Mouse (Mus musculus): ENCODE data around the gene Slc16a5. TPM values are rescaled to one million over a fixed set of nuclear protein-coding genes. Genes with fewer than 3 reads are reported as not detected.

Gene Slc16a5
- polyA plus RNA-seq, 1 experiment from 2014 or later = 0.34 TPM

- Histone ChIP-seq H3K9ac (ENCODE audit: low read depth, low read length) (peak overlapping the region; percentile 100), H3K4me2 (ENCODE audit: low read length) (peak overlapping the region; percentile 84), H3K4me3 (ENCODE audit: low read length) (peak overlapping the region; percentile 100), H3K36me3 (ENCODE audit: control insufficient read depth, insufficient read depth, low read length) (no peaks in the 10 kb centered on the region), H3K4me1 (ENCODE audit: control insufficient read depth, insufficient read depth, low read depth, low read length) (peaks cover 30% of the 10 kb centered on the region), H3K9me3 (ENCODE audit: control insufficient read depth, low read length) (no peaks in the 10 kb centered on the region), H3K27me3 (replicated peaks; ENCODE audit: control insufficient read depth, insufficient read depth, low read length) (no peaks in the 10 kb centered on the region), H3K27ac (ENCODE audit: low read depth, low read length) (peak overlapping the region; percentile 94)
- under 1% methylated on average over 57 of the region's 57 CpGs for WGBS
- ATAC-seq = peak; percentile 69
These were observed 51.3 kb downstream of the Slc16a5 start for GRCm38 (mm10) chr11:115513271-115514237.

GRCm38 (mm10) chr11:115514238-115514663, 52.0 kb downstream of the Slc16a5 start, which contains the start of gene Jpt1:
Gene Jpt1, minus strand, starts transcription at chr11:115514387.
- Histone ChIP-seq H3K36me3 (ENCODE audit: control insufficient read depth, insufficient read depth, low read length) (no peaks in the 10 kb centered on the region), H3K4me3 (ENCODE audit: low read length) (peak within 1 kb of the TSS; percentile 100), H3K4me2 (ENCODE audit: low read length) (peak within 1 kb of the TSS; percentile 84), H3K27ac (ENCODE audit: low read depth, low read length) (peak within 1 kb of the TSS; percentile 94), H3K9me3 (ENCODE audit: control insufficient read depth, low read length) (no peaks in the 10 kb centered on the region), H3K4me1 (ENCODE audit: control insufficient read depth, insufficient read depth, low read depth, low read length) (peaks cover 25% of the 10 kb centered on the region), H3K9ac (ENCODE audit: low read depth, low read length) (peak within 1 kb of the TSS; percentile 100), H3K27me3 (replicated peaks; ENCODE audit: control insufficient read depth, insufficient read depth, low read length) (no peaks in the 10 kb centered on the region)
- under 1% methylated on average over 24 of the region's 24 CpGs for WGBS
- ATAC-seq = peak; percentile 98

- Histone ChIP-seq H3K27ac (ENCODE audit: low read depth, low read length) (no peak overlapping the region), H3K4me3 (ENCODE audit: low read length) (no peak overlapping the region)
- WGBS = 76% methylated on average over 6 of the region's 6 CpGs
These were observed 52.7 kb downstream of the Slc16a5 start for GRCm38 (mm10) chr11:115515021-115515420.

GRCm38 (mm10) chr11:115516942-115517341, 54.7 kb downstream of the Slc16a5 start:
- H3K27ac ChIP-seq (ENCODE audit: low read depth, low read length) = no peak overlapping the region
- 81% methylated on average over 5 of the region's 5 CpGs for WGBS
- peaks cover 2% of the 10 kb centered on the region; the same call in 1 of the 2 replicates for H3K4me1 ChIP-seq (ENCODE audit: control insufficient read depth, insufficient read depth, low read depth, low read length)
- H3K27me3 ChIP-seq (replicated peaks; ENCODE audit: control insufficient read depth, insufficient read depth, low read length) = no peaks in the 10 kb centered on the region
- no peaks in the 10 kb centered on the region for H3K36me3 ChIP-seq (ENCODE audit: control insufficient read depth, insufficient read depth, low read length)
- no peaks in the 10 kb centered on the region for H3K9me3 ChIP-seq (ENCODE audit: control insufficient read depth, low read length)
- ATAC-seq = no peak
- no peak overlapping the region for H3K4me3 ChIP-seq (ENCODE audit: low read length)
- no peak overlapping the region for H3K4me2 ChIP-seq (ENCODE audit: low read length)
- H3K9ac ChIP-seq (ENCODE audit: low read depth, low read length) = no peak overlapping the region

More at GRCm38 (mm10) chr11:115515021-115515420, 52.7 kb downstream of the Slc16a5 start:
- no peaks in the 10 kb centered on the region for H3K27me3 ChIP-seq (replicated peaks; ENCODE audit: control insufficient read depth, insufficient read depth, low read length)
- ATAC-seq = no peak
- H3K9ac ChIP-seq (ENCODE audit: low read depth, low read length) = no peak overlapping the region
- H3K4me1 ChIP-seq (ENCODE audit: control insufficient read depth, insufficient read depth, low read depth, low read length) = peaks cover 21% of the 10 kb centered on the region
- H3K9me3 ChIP-seq (ENCODE audit: control insufficient read depth, low read length) = no peaks in the 10 kb centered on the region
- H3K36me3 ChIP-seq (ENCODE audit: control insufficient read depth, insufficient read depth, low read length) = no peaks in the 10 kb centered on the region
- H3K4me2 ChIP-seq (ENCODE audit: low read length) = no peak overlapping the region

- no peaks in the 10 kb centered on the region for H3K9me3 ChIP-seq (ENCODE audit: control insufficient read depth, low read length)
- WGBS = 73% methylated on average over 9 of the region's 9 CpGs
- no peak for ATAC-seq
- H3K27me3 ChIP-seq (replicated peaks; ENCODE audit: control insufficient read depth, insufficient read depth, low read length) = no peaks in the 10 kb centered on the region
- no peak overlapping the region for H3K9ac ChIP-seq (ENCODE audit: low read depth, low read length)
- H3K27ac ChIP-seq (ENCODE audit: low read depth, low read length) = no peak overlapping the region
- no peak overlapping the region for H3K4me3 ChIP-seq (ENCODE audit: low read length)
- H3K4me2 ChIP-seq (ENCODE audit: low read length) = no peak overlapping the region
- H3K4me1 ChIP-seq (ENCODE audit: control insufficient read depth, insufficient read depth, low read depth, low read length) = no peaks in the 10 kb centered on the region
- peaks cover 4% of the 10 kb centered on the region; the same call in 1 of the 2 replicates for H3K36me3 ChIP-seq (ENCODE audit: control insufficient read depth, insufficient read depth, low read length)
These were observed 56.4 kb downstream of the Slc16a5 start for GRCm38 (mm10) chr11:115518693-115519092.

- Histone ChIP-seq H3K9me3 (ENCODE audit: control insufficient read depth, low read length) (no peaks in the 10 kb centered on the region), H3K36me3 (ENCODE audit: control insufficient read depth, insufficient read depth, low read length) (peaks cover 7% of the 10 kb centered on the region; the same call in 1 of the 2 replicates), H3K4me1 (ENCODE audit: control insufficient read depth, insufficient read depth, low read depth, low read length) (no peaks in the 10 kb centered on the region), H3K27me3 (replicated peaks; ENCODE audit: control insufficient read depth, insufficient read depth, low read length) (no peaks in the 10 kb centered on the region), H3K4me3 (ENCODE audit: low read length) (no peak overlapping the region), H3K9ac (ENCODE audit: low read depth, low read length) (no peak overlapping the region), H3K4me2 (ENCODE audit: low read length) (no peak overlapping the region), H3K27ac (ENCODE audit: low read depth, low read length) (no peak overlapping the region)
- no peak for ATAC-seq
- WGBS = 87% methylated on average over 3 of the region's 3 CpGs
These were observed 57.3 kb downstream of the Slc16a5 start for GRCm38 (mm10) chr11:115519581-115519980.

- no peak overlapping the region for H3K27ac ChIP-seq (ENCODE audit: low read depth, low read length)
- H3K4me3 ChIP-seq (ENCODE audit: low read length) = no peak overlapping the region
- no peaks in the 10 kb centered on the region for H3K27me3 ChIP-seq (replicated peaks; ENCODE audit: control insufficient read depth, insufficient read depth, low read length)
- no peaks in the 10 kb centered on the region for H3K4me1 ChIP-seq (ENCODE audit: control insufficient read depth, insufficient read depth, low read depth, low read length)
- H3K4me2 ChIP-seq (ENCODE audit: low read length) = no peak overlapping the region
- H3K9ac ChIP-seq (ENCODE audit: low read depth, low read length) = no peak overlapping the region
- peaks cover 8% of the 10 kb centered on the region; the same call in 1 of the 2 replicates for H3K36me3 ChIP-seq (ENCODE audit: control insufficient read depth, insufficient read depth, low read length)
- WGBS = 60% methylated on average over 2 of the region's 2 CpGs
- no peak for ATAC-seq
- H3K9me3 ChIP-seq (ENCODE audit: control insufficient read depth, low read length) = no peaks in the 10 kb centered on the region
These were observed 57.9 kb downstream of the Slc16a5 start for GRCm38 (mm10) chr11:115520218-115520617.

GRCm38 (mm10) chr11:115521080-115521479, 58.8 kb downstream of the Slc16a5 start:
- no peak overlapping the region for H3K4me3 ChIP-seq (ENCODE audit: low read length)
- WGBS = 85% methylated on average over 4 of the region's 4 CpGs
- H3K9me3 ChIP-seq (ENCODE audit: control insufficient read depth, low read length) = no peaks in the 10 kb centered on the region
- peaks cover 16% of the 10 kb centered on the region for H3K36me3 ChIP-seq (ENCODE audit: control insufficient read depth, insufficient read depth, low read length)
- H3K9ac ChIP-seq (ENCODE audit: low read depth, low read length) = no peak overlapping the region
- H3K4me2 ChIP-seq (ENCODE audit: low read length) = no peak overlapping the region
- no peak overlapping the region for H3K27ac ChIP-seq (ENCODE audit: low read depth, low read length)
- no peaks in the 10 kb centered on the region for H3K27me3 ChIP-seq (replicated peaks; ENCODE audit: control insufficient read depth, insufficient read depth, low read length)
- ATAC-seq = no peak
- H3K4me1 ChIP-seq (ENCODE audit: control insufficient read depth, insufficient read depth, low read depth, low read length) = no peaks in the 10 kb centered on the region

GRCm38 (mm10) chr11:115522238-115522637, 60.0 kb downstream of the Slc16a5 start:
- WGBS = 89% methylated on average over 2 of the region's 2 CpGs
- H3K36me3 ChIP-seq (ENCODE audit: control insufficient read depth, insufficient read depth, low read length) = peaks cover 20% of the 10 kb centered on the region

More at GRCm38 (mm10) chr11:115522238-115522637, 60.0 kb downstream of the Slc16a5 start:
- no peaks in the 10 kb centered on the region for H3K27me3 ChIP-seq (replicated peaks; ENCODE audit: control insufficient read depth, insufficient read depth, low read length)
- no peaks in the 10 kb centered on the region for H3K9me3 ChIP-seq (ENCODE audit: control insufficient read depth, low read length)
- ATAC-seq = no peak
- H3K27ac ChIP-seq (ENCODE audit: low read depth, low read length) = no peak overlapping the region
- no peak overlapping the region for H3K4me3 ChIP-seq (ENCODE audit: low read length)
- no peaks in the 10 kb centered on the region for H3K4me1 ChIP-seq (ENCODE audit: control insufficient read depth, insufficient read depth, low read depth, low read length)
- no peak overlapping the region for H3K9ac ChIP-seq (ENCODE audit: low read depth, low read length)
- H3K4me2 ChIP-seq (ENCODE audit: low read length) = no peak overlapping the region
